Mouse (Mus musculus): ENCODE measurements around the gene Nlrc5. TPM values are rescaled to one million over a fixed set of nuclear protein-coding genes. Genes with fewer than 3 reads are reported as not detected.

Nlrc5 gene
- polyA plus RNA-seq, 1 experiment from 2014 or later: 0.17 TPM

GRCm38 (mm10) chr8:94470794-94471193 lies 36.6 kb downstream of the Nlrc5 start:
- ATAC-seq: no peak
- Histone ChIP-seq H3K9ac (ENCODE audit: low read length) (no peak overlapping the region), H3K9me3 (replicated peaks; ENCODE audit: control insufficient read depth, low read length) (no peaks in the 10 kb centered on the region), H3K4me3 (ENCODE audit: low read depth, low read length) (no peak overlapping the region), H3K27ac (ENCODE audit: low read depth, low read length) (no peak overlapping the region), H3K4me2 (ENCODE audit: low read length) (no peak overlapping the region), H3K36me3 (ENCODE audit: control insufficient read depth, insufficient read depth, low read length) (no peaks in the 10 kb centered on the region), H3K4me1 (ENCODE audit: control insufficient read depth, insufficient read depth, low read length) (no peaks in the 10 kb centered on the region), H3K27me3 (replicated peaks; ENCODE audit: control insufficient read depth, insufficient read depth, low read length) (no peaks in the 10 kb centered on the region)
- 73% methylated on average over 2 of the region's 2 CpGs for WGBS
- DNase-seq (ENCODE audit: low spot score): no peak

- H3K27me3 ChIP-seq (replicated peaks; ENCODE audit: control insufficient read depth, insufficient read depth, low read length): no peaks in the 10 kb centered on the region
- ATAC-seq: no peak
- H3K9ac ChIP-seq (ENCODE audit: low read length): no peak overlapping the region
- DNase-seq (ENCODE audit: low spot score): no peak
- H3K9me3 ChIP-seq (replicated peaks; ENCODE audit: control insufficient read depth, low read length): no peaks in the 10 kb centered on the region
- no peak overlapping the region for H3K27ac ChIP-seq (ENCODE audit: low read depth, low read length)
- H3K36me3 ChIP-seq (ENCODE audit: control insufficient read depth, insufficient read depth, low read length): no peaks in the 10 kb centered on the region
- no peaks in the 10 kb centered on the region for H3K4me1 ChIP-seq (ENCODE audit: control insufficient read depth, insufficient read depth, low read length)
- WGBS: 95% methylated on average over 1 of the region's 1 CpGs
- no peak overlapping the region for H3K4me2 ChIP-seq (ENCODE audit: low read length)
- no peak overlapping the region for H3K4me3 ChIP-seq (ENCODE audit: low read depth, low read length)
Observed at GRCm38 (mm10) chr8:94471281-94471680, 37.1 kb downstream of the Nlrc5 start.

DNA sequence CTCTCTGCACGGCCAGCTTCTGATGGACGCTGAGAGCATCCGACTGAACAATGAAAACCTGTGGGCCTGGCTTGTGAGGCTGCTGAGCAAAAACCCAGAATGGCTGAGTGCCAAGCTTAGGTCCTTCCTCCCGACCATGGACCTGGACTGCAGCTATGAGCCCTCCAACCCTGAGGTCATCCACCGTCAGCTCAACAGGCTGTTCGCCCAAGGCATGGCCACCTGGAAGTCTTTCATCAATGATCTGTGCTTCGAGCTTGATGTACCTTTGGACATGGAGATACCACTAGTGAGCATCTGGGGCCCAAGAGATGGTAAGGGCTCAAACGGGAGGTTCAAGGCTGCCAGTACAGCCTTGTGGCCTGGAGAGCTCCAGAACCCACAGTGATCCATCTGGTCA lies 38.6 kb downstream of the Nlrc5 start:
- Histone ChIP-seq H3K4me3 (ENCODE audit: low read depth, low read length) (no peak overlapping the region), H3K36me3 (ENCODE audit: control insufficient read depth, insufficient read depth, low read length) (no peaks in the 10 kb centered on the region), H3K27me3 (replicated peaks; ENCODE audit: control insufficient read depth, insufficient read depth, low read length) (no peaks in the 10 kb centered on the region), H3K4me2 (ENCODE audit: low read length) (no peak overlapping the region), H3K27ac (ENCODE audit: low read depth, low read length) (no peak overlapping the region), H3K4me1 (ENCODE audit: control insufficient read depth, insufficient read depth, low read length) (no peaks in the 10 kb centered on the region), H3K9ac (ENCODE audit: low read length) (no peak overlapping the region), H3K9me3 (replicated peaks; ENCODE audit: control insufficient read depth, low read length) (no peaks in the 10 kb centered on the region)
- DNase-seq (ENCODE audit: low spot score) (no peak), ATAC-seq (no peak)
- WGBS: 88% methylated on average over 8 of the region's 8 CpGs

DNA sequence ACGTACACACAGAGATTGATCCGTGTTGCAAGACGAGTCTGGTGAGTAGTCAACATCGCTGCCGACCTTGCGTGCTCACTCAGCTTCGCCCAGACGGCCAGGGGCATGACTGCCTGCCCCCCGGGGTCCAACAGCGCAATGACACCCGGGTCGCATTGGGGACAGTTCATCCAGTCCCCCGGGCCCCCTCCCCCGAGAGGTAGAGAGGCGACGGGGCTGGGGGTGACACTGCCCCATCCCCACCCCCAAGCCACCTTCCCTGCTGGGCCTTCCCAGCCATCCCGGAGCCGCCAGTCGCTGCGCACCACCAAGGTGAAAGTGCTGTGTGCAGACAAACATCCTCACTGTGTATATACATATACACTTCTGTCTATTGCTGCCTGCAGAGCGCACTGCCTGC lies 39.3 kb downstream of the Nlrc5 start:
- Histone ChIP-seq H3K9ac (ENCODE audit: low read length) (no peak overlapping the region), H3K4me3 (ENCODE audit: low read depth, low read length) (no peak overlapping the region), H3K4me1 (ENCODE audit: control insufficient read depth, insufficient read depth, low read length) (no peaks in the 10 kb centered on the region), H3K4me2 (ENCODE audit: low read length) (no peak overlapping the region), H3K27ac (ENCODE audit: low read depth, low read length) (no peak overlapping the region), H3K9me3 (replicated peaks; ENCODE audit: control insufficient read depth, low read length) (no peaks in the 10 kb centered on the region), H3K36me3 (ENCODE audit: control insufficient read depth, insufficient read depth, low read length) (no peaks in the 10 kb centered on the region), H3K27me3 (replicated peaks; ENCODE audit: control insufficient read depth, insufficient read depth, low read length) (no peaks in the 10 kb centered on the region)
- ATAC-seq (no peak), DNase-seq (ENCODE audit: low spot score) (no peak)
- 87% methylated on average over 21 of the region's 21 CpGs for WGBS

DNA sequence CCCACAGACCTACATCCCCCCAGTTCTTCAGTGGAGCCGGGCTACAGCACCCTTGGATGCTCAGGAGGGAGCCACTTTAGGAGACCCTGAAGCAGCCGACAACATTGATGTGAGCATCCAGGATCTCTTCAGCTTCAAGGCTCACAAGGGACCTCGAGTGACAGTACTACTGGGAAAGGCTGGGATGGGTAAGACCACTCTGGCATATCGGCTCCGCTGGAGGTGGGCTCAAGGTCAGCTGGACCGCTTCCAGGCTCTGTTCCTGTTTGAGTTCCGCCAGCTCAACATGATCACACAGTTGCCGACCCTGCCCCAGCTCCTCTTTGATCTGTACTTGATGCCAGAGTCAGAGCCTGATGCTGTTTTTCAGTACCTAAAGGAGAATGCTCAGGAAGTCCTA lies 41.6 kb downstream of the Nlrc5 start:
- no peak overlapping the region for H3K27ac ChIP-seq (ENCODE audit: low read depth, low read length)
- H3K4me1 ChIP-seq (ENCODE audit: control insufficient read depth, insufficient read depth, low read length): no peaks in the 10 kb centered on the region
- H3K4me3 ChIP-seq (ENCODE audit: low read depth, low read length): no peak overlapping the region
- 86% methylated on average over 8 of the region's 8 CpGs for WGBS
- DNase-seq (ENCODE audit: low spot score) (no peak), ATAC-seq (no peak)
- H3K4me2 ChIP-seq (ENCODE audit: low read length): no peak overlapping the region
- no peak overlapping the region for H3K9ac ChIP-seq (ENCODE audit: low read length)
- no peaks in the 10 kb centered on the region for H3K27me3 ChIP-seq (replicated peaks; ENCODE audit: control insufficient read depth, insufficient read depth, low read length)
- H3K36me3 ChIP-seq (ENCODE audit: control insufficient read depth, insufficient read depth, low read length): no peaks in the 10 kb centered on the region
- H3K9me3 ChIP-seq (replicated peaks; ENCODE audit: control insufficient read depth, low read length): no peaks in the 10 kb centered on the region

DNA sequence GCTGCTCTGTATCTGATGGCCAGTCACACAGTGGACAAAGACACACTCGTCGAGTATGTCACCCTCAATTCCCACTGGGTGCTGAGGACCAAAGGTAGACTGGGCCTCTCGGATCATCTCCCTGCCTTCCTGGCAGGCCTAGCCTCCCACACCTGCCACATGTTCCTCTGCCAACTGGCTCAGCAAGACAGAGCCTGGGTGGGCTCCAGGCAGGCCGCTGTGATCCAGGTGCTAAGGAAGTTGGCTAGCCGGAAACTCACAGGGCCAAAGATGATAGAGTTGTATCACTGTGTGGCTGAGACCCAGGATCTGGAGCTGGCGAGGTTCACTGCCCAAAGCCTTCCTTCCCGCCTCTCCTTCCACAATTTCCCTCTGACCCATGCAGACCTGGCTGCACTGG lies 42.7 kb downstream of the Nlrc5 start:
- Histone ChIP-seq H3K36me3 (ENCODE audit: control insufficient read depth, insufficient read depth, low read length) (no peaks in the 10 kb centered on the region), H3K9ac (ENCODE audit: low read length) (no peak overlapping the region), H3K9me3 (replicated peaks; ENCODE audit: control insufficient read depth, low read length) (no peaks in the 10 kb centered on the region), H3K27ac (ENCODE audit: low read depth, low read length) (no peak overlapping the region), H3K4me2 (ENCODE audit: low read length) (no peak overlapping the region), H3K4me1 (ENCODE audit: control insufficient read depth, insufficient read depth, low read length) (no peaks in the 10 kb centered on the region), H3K4me3 (ENCODE audit: low read depth, low read length) (no peak overlapping the region), H3K27me3 (replicated peaks; ENCODE audit: control insufficient read depth, insufficient read depth, low read length) (no peaks in the 10 kb centered on the region)
- 84% methylated on average over 7 of the region's 7 CpGs for WGBS
- DNase-seq (ENCODE audit: low spot score) (no peak), ATAC-seq (no peak)

GRCm38 (mm10) chr8:94482051-94482450 lies 47.9 kb downstream of the Nlrc5 start:
- Histone ChIP-seq H3K27me3 (replicated peaks; ENCODE audit: control insufficient read depth, insufficient read depth, low read length) (no peaks in the 10 kb centered on the region), H3K36me3 (ENCODE audit: control insufficient read depth, insufficient read depth, low read length) (no peaks in the 10 kb centered on the region), H3K4me2 (ENCODE audit: low read length) (no peak overlapping the region), H3K9me3 (replicated peaks; ENCODE audit: control insufficient read depth, low read length) (no peaks in the 10 kb centered on the region), H3K4me3 (ENCODE audit: low read depth, low read length) (no peak overlapping the region), H3K9ac (ENCODE audit: low read length) (no peak overlapping the region), H3K4me1 (ENCODE audit: control insufficient read depth, insufficient read depth, low read length) (no peaks in the 10 kb centered on the region), H3K27ac (ENCODE audit: low read depth, low read length) (no peak overlapping the region)
- WGBS: 6% methylated on average over 6 of the region's 6 CpGs
- no peak for DNase-seq (ENCODE audit: low spot score)
- no peak for ATAC-seq

DNA sequence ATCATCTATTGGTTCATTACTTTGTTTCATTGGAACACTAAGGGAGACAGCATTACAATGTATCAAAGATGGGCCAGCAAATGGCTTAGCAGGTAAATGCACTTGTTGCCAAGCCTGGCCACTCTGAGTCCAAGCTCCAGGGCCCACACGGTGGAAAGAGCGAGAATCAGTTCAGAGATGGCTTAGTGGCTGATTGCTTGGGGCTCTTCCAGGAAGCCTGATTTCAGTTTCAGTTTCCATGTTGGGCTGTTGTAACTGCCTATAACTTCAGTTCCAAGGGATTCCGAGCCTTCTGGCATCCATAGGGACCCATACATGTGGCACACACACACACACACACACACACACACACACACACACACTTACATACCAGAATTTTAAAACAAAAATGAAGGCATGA lies 51.1 kb downstream of the Nlrc5 start:
- 85% methylated on average over 3 of the region's 3 CpGs for WGBS
- no peak for DNase-seq (ENCODE audit: low spot score)
- no peak for ATAC-seq
- Histone ChIP-seq H3K9ac (ENCODE audit: low read length) (no peak overlapping the region), H3K27ac (ENCODE audit: low read depth, low read length) (no peak overlapping the region), H3K4me1 (ENCODE audit: control insufficient read depth, insufficient read depth, low read length) (no peaks in the 10 kb centered on the region), H3K4me2 (ENCODE audit: low read length) (no peak overlapping the region), H3K9me3 (replicated peaks; ENCODE audit: control insufficient read depth, low read length) (no peaks in the 10 kb centered on the region), H3K36me3 (ENCODE audit: control insufficient read depth, insufficient read depth, low read length) (no peaks in the 10 kb centered on the region), H3K27me3 (replicated peaks; ENCODE audit: control insufficient read depth, insufficient read depth, low read length) (no peaks in the 10 kb centered on the region), H3K4me3 (ENCODE audit: low read depth, low read length) (no peak overlapping the region)

GRCm38 (mm10) chr8:94485882-94486281 lies 51.7 kb downstream of the Nlrc5 start:
- no peaks in the 10 kb centered on the region for H3K36me3 ChIP-seq (ENCODE audit: control insufficient read depth, insufficient read depth, low read length)
- DNase-seq (ENCODE audit: low spot score) (peak; percentile 64), ATAC-seq (no peak)
- no peak overlapping the region for H3K4me3 ChIP-seq (ENCODE audit: low read depth, low read length)
- H3K4me2 ChIP-seq (ENCODE audit: low read length): no peak overlapping the region
- WGBS: 10% methylated on average over 2 of the region's 2 CpGs
- H3K27ac ChIP-seq (ENCODE audit: low read depth, low read length): no peak overlapping the region
- no peaks in the 10 kb centered on the region for H3K9me3 ChIP-seq (replicated peaks; ENCODE audit: control insufficient read depth, low read length)
- no peak overlapping the region for H3K9ac ChIP-seq (ENCODE audit: low read length)
- no peaks in the 10 kb centered on the region for H3K27me3 ChIP-seq (replicated peaks; ENCODE audit: control insufficient read depth, insufficient read depth, low read length)
- no peaks in the 10 kb centered on the region for H3K4me1 ChIP-seq (ENCODE audit: control insufficient read depth, insufficient read depth, low read length)

GRCm38 (mm10) chr8:94488016-94488415 lies 53.9 kb downstream of the Nlrc5 start:
- Histone ChIP-seq H3K27me3 (replicated peaks; ENCODE audit: control insufficient read depth, insufficient read depth, low read length) (no peaks in the 10 kb centered on the region), H3K4me2 (ENCODE audit: low read length) (no peak overlapping the region), H3K9ac (ENCODE audit: low read length) (no peak overlapping the region), H3K27ac (ENCODE audit: low read depth, low read length) (no peak overlapping the region), H3K9me3 (replicated peaks; ENCODE audit: control insufficient read depth, low read length) (no peaks in the 10 kb centered on the region), H3K4me1 (ENCODE audit: control insufficient read depth, insufficient read depth, low read length) (no peaks in the 10 kb centered on the region), H3K4me3 (ENCODE audit: low read depth, low read length) (no peak overlapping the region), H3K36me3 (ENCODE audit: control insufficient read depth, insufficient read depth, low read length) (no peaks in the 10 kb centered on the region)
- ATAC-seq (no peak), DNase-seq (ENCODE audit: low spot score) (no peak)
- 75% methylated on average over 2 of the region's 2 CpGs for WGBS
